Mouse (Mus musculus) liver, embryonic 14.5 days (tissue): Measurements from ENCODE around the gene Rheb. TPM values are rescaled to one million over a fixed set of nuclear protein-coding genes. Genes with fewer than 3 reads are reported as not detected.
A peak's percentile ranks its signal among the peaks of the same experiment; 100 is the strongest.
"Not testable (repeated sequence)": the region's sequence is repeated elsewhere in the genome, so short reads cannot be mapped to it uniquely, and the experiment has no call there.

Experiments used
- ATAC-seq: fragments of 200-750 bp; cut with Nextera tagmentation; 2 replicates; pipeline ENCODE4 v1.8.0; 2017; ENCODE audit warnings: moderate number of reproducible peaks, mild to moderate bottlenecking, moderate library complexity; ENCODE audit not compliant: insufficient read depth
- DNase-seq, 3 experiments: peaks; one replicate each; pipeline ENCODE4 v3.0.0-alpha.2; 2012 to 2013; ENCODE audit warnings: low read depth in 3 of 3, low spot score in 3 of 3
- H3K27ac ChIP-seq: fragments of 300-500 bp; sonication (generic); 2 replicates; pipeline ENCODE4 v1.5.1; 2014; ENCODE audit warnings: moderate library complexity, mild to moderate bottlenecking, control low read depth, inconsistent platforms
- H3K27me3 ChIP-seq: fragments of 300-500 bp; sonication (generic); 2 replicates; pipeline ENCODE4 v1.6.1; 2014; ENCODE audit warnings: mild to moderate bottlenecking, low read length, moderate library complexity; ENCODE audit not compliant: control insufficient read depth, insufficient read depth
- H3K36me3 ChIP-seq: fragments of 300-500 bp; sonication (generic); replicated peaks from 2 replicates; pipeline ENCODE4 v1.6.1; 2014; ENCODE audit warnings: low read depth; ENCODE audit not compliant: control insufficient read depth, insufficient read depth
- H3K4me1 ChIP-seq, 2 experiments: fragments of 200-500 bp in 1 of 2; fragments of 300-500 bp in 1 of 2; sonication (generic) in 1 of 2; replicated peaks; 2 replicates each; pipeline ENCODE4 v1.6.1; 2012 to 2014; ENCODE audit warnings: antibody characterized with exemption in 1 of 2, inconsistent platforms in 1 of 2, low read length in 1 of 2; ENCODE audit not compliant: control insufficient read depth in 2 of 2, insufficient read depth in 2 of 2
- H3K4me2 ChIP-seq: fragments of 300-500 bp; sonication (generic); 2 replicates; pipeline ENCODE4 v1.6.1; 2014; ENCODE audit warnings: low read depth, mild to moderate bottlenecking, control low read depth, moderate library complexity
- H3K4me3 ChIP-seq, 2 experiments: fragments of 200-500 bp in 1 of 2; fragments of 300-500 bp in 1 of 2; sonication (generic) in 1 of 2; 2 replicates each; pipeline ENCODE4 v1.5.1; 2012 to 2014; ENCODE audit warnings: low read depth in 2 of 2, low read length in 2 of 2, mild to moderate bottlenecking in 2 of 2, control low read depth in 1 of 2, inconsistent platforms in 1 of 2, moderate library complexity in 1 of 2; ENCODE audit not compliant: insufficient read depth in 1 of 2
- H3K9ac ChIP-seq: fragments of 300-500 bp; sonication (generic); replicated peaks from 2 replicates; pipeline ENCODE4 v1.6.1; 2014; ENCODE audit warnings: mild to moderate bottlenecking, control low read depth, moderate library complexity
- H3K9me3 ChIP-seq: fragments of 300-500 bp; sonication (generic); 2 replicates; pipeline ENCODE4 v1.6.1; 2016; ENCODE audit warnings: low read length, mixed read lengths; ENCODE audit not compliant: control insufficient read depth
- CTCF ChIP-seq: IDR thresholded peaks from 2 replicates; pipeline ENCODE4 v1.5.1; 2016; ENCODE audit warnings: antibody characterized with exemption, low read depth, control low read depth
- EP300 ChIP-seq: IDR thresholded peaks from 2 replicates; pipeline ENCODE4 v1.6.1; 2016; ENCODE audit warnings: antibody characterized with exemption, low read depth
- WGBS: fragments of 180-500 bp; shearing (Covaris S2); extraction: QIAGEN DNeasy Blood & Tissue Kit; methylation state at CpG from one replicate; pipeline ENCODE4 v1.1.7; 2014; ENCODE audit not compliant: insufficient replicate concordance; 5-methylcytosine and 5-hydroxymethylcytosine counted together
- polyA plus RNA-seq, 2 experiments: library from polyadenylated mRNA; depleted of rRNA in 1 of 2; stranded (reverse) in 1 of 2; unstranded in 1 of 2; fragments of >200 nt; fragmentation: Nextera tagmentation in 1 of 2; extraction: Ambion mirVana in 1 of 2; gene quantifications; 2 replicates each; pipeline versions ENCODE4 v1.2.1 to v1.2.3; 2012 to 2014

The Rheb gene
- polyA plus RNA-seq, 2 experiments = 25.9 to 79.5 TPM

GRCm38 (mm10) chr5:24859771-24860540 lies 17.5 kb upstream of the Rheb start:
- 34% methylated on average over 3 of the region's 3 CpGs for WGBS
- no peak for TF ChIP-seq CTCF
- 0 out of 2 replicates have a peak, but pooled peaks have one; percentile 25 for TF ChIP-seq EP300
- no peak overlapping the region; the same call in 1 of the 2 replicates for H3K27ac ChIP-seq

DNA sequence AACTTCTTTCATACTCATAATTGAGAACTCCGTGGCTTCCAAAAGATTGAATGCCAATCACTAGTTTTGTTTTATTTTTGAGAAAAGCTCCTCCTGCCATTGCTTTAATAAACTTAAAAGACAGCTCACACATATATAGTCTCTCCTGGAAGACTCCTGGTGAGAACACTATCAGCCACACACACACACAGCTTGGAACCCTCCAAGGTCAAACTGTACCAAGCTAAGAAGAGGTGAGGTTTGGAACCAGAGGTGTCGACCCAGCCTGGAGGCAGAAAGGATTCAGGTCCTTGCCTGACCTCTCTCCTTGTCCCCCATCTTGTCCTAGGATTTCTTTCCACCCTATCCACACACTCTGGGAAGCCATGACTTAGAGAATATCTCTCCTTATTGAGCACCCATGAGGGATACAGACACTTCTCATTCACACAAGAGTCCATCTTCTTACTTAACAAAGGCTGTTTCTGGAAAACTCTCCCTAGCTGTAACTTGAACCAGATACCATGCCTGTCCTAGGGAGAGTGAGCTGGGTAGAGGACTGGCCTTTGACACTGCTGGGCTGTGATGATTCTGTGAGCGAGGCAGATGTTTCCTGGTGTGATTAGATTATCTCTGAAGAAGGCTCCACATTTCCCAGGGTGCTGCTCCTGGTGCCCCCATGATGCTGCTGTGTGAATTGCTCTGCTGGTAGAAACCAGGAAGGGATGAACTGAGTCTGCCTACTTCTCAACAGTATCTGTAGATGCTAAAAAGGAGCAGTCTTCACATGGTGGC lies 12.6 kb upstream of the Rheb start:
- H3K4me2 ChIP-seq = peak overlapping the region; percentile 56
- no peaks in the 10 kb centered on the region for H3K27me3 ChIP-seq
- H3K36me3 ChIP-seq = no peaks in the 10 kb centered on the region
- peak overlapping the region; percentile 64 for H3K27ac ChIP-seq
- H3K9me3 ChIP-seq = no peaks in the 10 kb centered on the region; the same call in 1 of the 2 replicates
- H3K4me1 ChIP-seq = peaks cover 25 to 33% of the 10 kb centered on the region in 2 experiments
- peak; percentile 68 to 74 (median 73) for DNase-seq
- H3K4me3 ChIP-seq = no peak overlapping the region
- 30% methylated on average over 3 of the region's 3 CpGs for WGBS
- peak; percentile 96 for ATAC-seq
- H3K9ac ChIP-seq = peak overlapping the region; percentile 38
- TF ChIP-seq EP300 (peak; percentile 91), CTCF (peak; percentile 44)

More at GRCm38 (mm10) chr5:24859771-24860540, 17.5 kb upstream of the Rheb start:
- ATAC-seq = 0 out of 2 replicates have a peak, but pooled peaks have one; percentile 18
- DNase-seq = peak in 1 of 3 experiments; percentile 35
- Histone ChIP-seq H3K36me3 (no peaks in the 10 kb centered on the region), H3K9ac (no peak overlapping the region), H3K9me3 (no peaks in the 10 kb centered on the region; the same call in 1 of the 2 replicates), H3K27me3 (no peaks in the 10 kb centered on the region), H3K4me2 (peak overlapping the region; percentile 26), H3K4me3 (no peak overlapping the region), H3K4me1 (peaks cover 32 to 40% of the 10 kb centered on the region in 2 experiments)

DNA sequence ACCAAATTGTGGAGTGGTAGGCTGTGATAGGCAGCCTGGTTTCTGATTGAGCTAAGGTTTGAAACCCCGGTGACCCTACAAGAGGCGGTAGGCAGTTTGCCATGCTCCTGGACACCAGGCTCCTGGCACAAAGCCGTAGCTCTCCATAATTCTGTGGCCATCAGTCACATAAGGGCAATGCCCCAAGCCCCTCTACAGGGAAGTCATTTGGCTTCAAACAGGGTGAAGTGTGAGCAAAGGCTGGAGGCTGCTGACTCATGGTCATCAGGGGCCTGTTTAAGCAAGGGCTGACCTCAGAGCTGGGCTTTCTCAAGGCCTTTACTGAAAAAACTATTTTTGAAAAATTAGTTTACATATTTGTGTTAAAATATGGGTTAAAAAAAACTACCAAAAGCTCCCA lies 11.8 kb upstream of the Rheb start:
- Histone ChIP-seq H3K4me3 (no peak overlapping the region), H3K4me2 (peak overlapping the region; percentile 56; the same call in 1 of the 2 replicates), H3K36me3 (no peaks in the 10 kb centered on the region), H3K9me3 (no peaks in the 10 kb centered on the region; the same call in 1 of the 2 replicates), H3K4me1 (peaks cover 22 to 30% of the 10 kb centered on the region in 2 experiments), H3K27ac (no peak overlapping the region; the same call in 1 of the 2 replicates), H3K9ac (no peak overlapping the region; the same call in 1 of the 2 replicates), H3K27me3 (no peaks in the 10 kb centered on the region)
- 72% methylated on average over 3 of the region's 3 CpGs for WGBS
- no peak for DNase-seq
- TF ChIP-seq CTCF (no peak), EP300 (no peak)
- ATAC-seq = no peak

- H3K36me3 ChIP-seq, H3K4me3 ChIP-seq, H3K9me3 ChIP-seq, H3K27me3 ChIP-seq, H3K4me1 ChIP-seq, H3K4me2 ChIP-seq, DNase-seq, H3K27ac ChIP-seq, H3K9ac ChIP-seq, ATAC-seq: not testable (repeated sequence)
- WGBS = 80% methylated on average over 14 of the region's 14 CpGs
Measured at GRCm38 (mm10) chr5:24848261-24848660, 5.8 kb upstream of the Rheb start.

- ATAC-seq = no peak
- peak overlapping the region in 1 of 2 experiments; percentile 82; a peak in 2 of 4 replicates for H3K4me3 ChIP-seq
- H3K27ac ChIP-seq = peak overlapping the region; percentile 95
- H3K9ac ChIP-seq = peak overlapping the region; percentile 79
- 84% methylated on average over 5 of the region's 5 CpGs for WGBS
- H3K4me2 ChIP-seq = peak overlapping the region; percentile 100
- DNase-seq = no peak
- no peaks in the 10 kb centered on the region for H3K36me3 ChIP-seq
- H3K27me3 ChIP-seq = no peaks in the 10 kb centered on the region
- peaks cover 23 to 24% of the 10 kb centered on the region in 2 experiments for H3K4me1 ChIP-seq
- no peaks in the 10 kb centered on the region for H3K9me3 ChIP-seq
- TF ChIP-seq EP300 (no peak), CTCF (no peak)
Measured at GRCm38 (mm10) chr5:24843841-24844240, 1.4 kb upstream of the Rheb start.
